Mouse (Mus musculus) lung, postnatal 0 days (tissue): ENCODE results near the gene Asb3.

Experiments
- CTCF ChIP-seq: IDR thresholded peaks from 2 replicates; pipeline ENCODE4 v1.5.1; 2016; ENCODE audit warnings: antibody characterized with exemption, mild to moderate bottlenecking
- EP300 ChIP-seq: IDR thresholded peaks from 2 replicates; pipeline ENCODE4 v1.6.1; 2016; ENCODE audit warnings: antibody characterized with exemption, mild to moderate bottlenecking, control low read depth

DNA sequence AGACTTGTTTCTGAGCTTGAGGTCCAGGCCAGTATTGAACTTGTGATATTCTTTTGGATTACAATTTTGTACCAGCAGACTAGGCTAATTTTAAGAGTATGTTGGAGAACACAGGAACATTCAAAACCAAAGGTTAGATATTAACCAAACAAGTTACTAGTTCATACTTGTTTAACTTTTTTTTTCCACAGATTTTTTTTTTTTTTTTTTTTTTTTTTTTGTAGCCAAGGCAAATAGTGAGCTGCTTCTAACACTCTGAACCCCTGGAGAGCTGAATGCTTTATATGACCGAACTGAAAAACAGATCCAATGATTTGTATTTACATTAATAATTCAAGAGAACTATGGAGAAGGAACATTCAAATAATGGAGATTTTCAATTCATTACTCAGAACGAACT, 100.0 kb downstream of the Asb3 start:
- TF ChIP-seq EP300 (no peak), CTCF (no peak)
